Mouse (Mus musculus) myocyte (in vitro differentiated cells): ENCODE data around the gene Sipa1l2.

Experiments used
- MAX ChIP-seq: IDR thresholded peaks from one replicate; pipeline ENCODE4 v1.6.1; 2011; ENCODE audit warnings: low read depth, mild to moderate bottlenecking, control low read depth
- MYOD1 ChIP-seq, 3 experiments: IDR thresholded peaks; one replicate each; pipeline ENCODE4 v1.6.1; 2011; ENCODE audit warnings: control low read depth in 2 of 3, low read depth in 2 of 3, mild to moderate bottlenecking in 2 of 3, moderate library complexity in 1 of 3; ENCODE audit not compliant: insufficient read length in 2 of 3, control insufficient read depth in 1 of 3
- MYOG ChIP-seq, 3 experiments: IDR thresholded peaks; one replicate each; pipeline ENCODE4 v1.6.1; 2011; ENCODE audit warnings: control low read depth in 2 of 3, low read depth in 2 of 3, mild to moderate bottlenecking in 2 of 3; ENCODE audit not compliant: insufficient read length in 2 of 3, control insufficient read depth in 1 of 3, insufficient read depth in 1 of 3
- POLR2A ChIP-seq: IDR thresholded peaks from one replicate; pipeline ENCODE4 v1.6.1; 2011; ENCODE audit warnings: low read depth, mild to moderate bottlenecking, control low read depth, moderate library complexity; ENCODE audit not compliant: insufficient read length
- POLR2AphosphoS2 ChIP-seq: IDR thresholded peaks from one replicate; pipeline ENCODE4 v1.6.1; 2011; ENCODE audit warnings: low read depth, control low read depth; ENCODE audit not compliant: insufficient read length
- TCF12 ChIP-seq: IDR thresholded peaks from one replicate; pipeline ENCODE4 v1.6.1; 2011; ENCODE audit warnings: mild to moderate bottlenecking, control low read depth; ENCODE audit not compliant: poor library complexity, insufficient read depth, severe bottlenecking
- TCF3 ChIP-seq: IDR thresholded peaks from one replicate; pipeline ENCODE4 v1.6.1; 2011; ENCODE audit warnings: low read depth, control low read depth; ENCODE audit not compliant: insufficient read length
- USF1 ChIP-seq: IDR thresholded peaks from one replicate; pipeline ENCODE4 v1.6.1; 2011; ENCODE audit warnings: low read depth, mild to moderate bottlenecking, control low read depth, moderate library complexity

DNA sequence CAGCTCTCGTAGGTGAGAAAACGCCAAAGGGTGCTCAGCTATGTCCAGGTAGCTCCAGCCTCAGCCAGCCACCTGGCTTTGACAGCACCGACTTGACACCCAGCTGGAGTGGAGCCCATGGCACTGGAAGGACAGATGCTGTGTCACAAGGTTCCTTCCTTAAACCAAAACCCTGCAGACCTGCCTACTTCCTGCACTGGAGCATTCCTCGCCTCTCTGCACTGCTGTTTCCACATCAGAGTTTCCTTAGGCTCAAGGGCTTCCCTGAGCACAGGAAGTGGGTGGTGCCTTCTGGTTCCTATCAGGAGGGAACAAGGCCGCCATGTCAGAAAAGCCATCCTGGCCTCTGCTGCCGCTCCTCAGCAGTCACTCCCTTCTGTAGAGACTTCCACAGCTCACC lies 51.3 kb downstream of the Sipa1l2 start:
- TF ChIP-seq POLR2A (no peak), MAX (no peak), USF1 (no peak), MYOG (IDR thresholded peaks at IDR 0.05; ENCODE audit: control insufficient read depth in 1 of 3, insufficient read depth in 1 of 3, insufficient read length in 2 of 3, low read depth in 2 of 3) (no peak), POLR2AphosphoS2 (no peak), MYOD1 (IDR thresholded peaks at IDR 0.05; ENCODE audit: control insufficient read depth in 1 of 3, insufficient read length in 2 of 3, low read depth in 2 of 3) (no peak), TCF3 (no peak), TCF12 (no peak)
